Mouse (Mus musculus) heart, adult 2 months (tissue): Measurements from ENCODE around the gene Bcl2l12. TPM values are rescaled to one million over a fixed set of nuclear protein-coding genes. Genes with fewer than 3 reads are reported as not detected.

Source experiments
- DNase-seq, 2 experiments: peaks; one replicate each; pipeline ENCODE4 v3.0.0; 2021
- H3K27ac ChIP-seq: fragments of 200-600 bp; 2 replicates; pipeline ENCODE4 v1.8.1; 2022
- H3K27me3 ChIP-seq: fragments of 200-500 bp; 2 replicates; pipeline ENCODE4 v1.6.1; 2012; ENCODE audit warnings: mild to moderate bottlenecking, low read length, inconsistent platforms, mixed read lengths; ENCODE audit not compliant: control insufficient read depth, insufficient read depth
- H3K36me3 ChIP-seq: fragments of 200-500 bp; 2 replicates; pipeline ENCODE4 v1.6.1; 2012; ENCODE audit warnings: low read length, inconsistent platforms; ENCODE audit not compliant: control insufficient read depth, insufficient read depth
- H3K4me1 ChIP-seq: fragments of 200-500 bp; 2 replicates; pipeline ENCODE4 v1.6.1; 2011; ENCODE audit warnings: low read length; ENCODE audit not compliant: control insufficient read depth, insufficient read depth
- H3K4me3 ChIP-seq: fragments of 200-600 bp; 2 replicates; pipeline ENCODE4 v1.8.1; 2022
- H3K79me2 ChIP-seq: fragments of 200-500 bp; replicated peaks from 2 replicates; pipeline ENCODE4 v1.6.1; 2012; ENCODE audit warnings: mild to moderate bottlenecking, inconsistent platforms, low read length, moderate library complexity, mixed read lengths; ENCODE audit not compliant: control insufficient read depth, insufficient read depth
- H3K9ac ChIP-seq: fragments of 200-500 bp; 2 replicates; pipeline ENCODE4 v1.6.1; 2012; ENCODE audit warnings: low read depth, mild to moderate bottlenecking, control low read depth, inconsistent platforms, low read length, mixed read lengths
- CTCF ChIP-seq: fragments of 200-600 bp; IDR thresholded peaks from 2 replicates; pipeline ENCODE4 v1.8.1; 2022; ENCODE audit warnings: antibody characterized with exemption, mild to moderate bottlenecking, moderate library complexity
- EP300 ChIP-seq: fragments of 200-500 bp; IDR thresholded peaks from 2 replicates; pipeline ENCODE4 v1.6.1; 2011; ENCODE audit warnings: low read depth, low read length, control low read depth; ENCODE audit not compliant: insufficient read depth
- POLR2A ChIP-seq: fragments of 200-500 bp; IDR thresholded peaks from 2 replicates; pipeline ENCODE4 v1.6.1; 2011; ENCODE audit warnings: mild to moderate bottlenecking, low read depth, low read length, control low read depth; ENCODE audit not compliant: insufficient read depth
- WGBS: fragments of 180-500 bp; shearing (Covaris S2); methylation state at CpG from one replicate; pipeline ENCODE4 v1.1.7; 2018; 5-methylcytosine and 5-hydroxymethylcytosine counted together
- intact Hi-C: fragments of 180-260 bp; cut with DNase I; formaldehyde crosslinking; loops from one replicate; pipeline ENCODE4 v1.15.1; 2025
- polyA plus RNA-seq: library from polyadenylated mRNA; depleted of rRNA; stranded (reverse); fragments of >200 nt; gene quantifications from 2 replicates; pipeline ENCODE4 v1.2.3, GENCODE M21; 2012
- total RNA-seq, 2 experiments: library from RNA; stranded (reverse); gene quantifications; 2 replicates each; pipeline ENCODE4 v1.2.3; 2021

Bcl2l12 gene
- total and polyA plus RNA-seq, 3 experiments, result 9.5 to 19.2 (median 11.5) TPM

GRCm38 (mm10) chr7:45038411-45038810 lies 39.9 kb upstream of the Bcl2l12 start:
- Histone ChIP-seq H3K4me1 (no peaks in the 10 kb centered on the region), H3K27me3 (no peaks in the 10 kb centered on the region), H3K27ac (no peak overlapping the region), H3K36me3 (no peaks in the 10 kb centered on the region), H3K4me3 (no peak overlapping the region), H3K79me2 (peaks cover 2% of the 10 kb centered on the region; the same call in 1 of the 2 replicates), H3K9ac (no peak overlapping the region)
- intact Hi-C loops, result no loop called here
- TF ChIP-seq POLR2A (no peak), EP300 (no peak), CTCF (no peak)
- WGBS, result 97% methylated on average over 9 of the region's 9 CpGs
- no peak for DNase-seq

- Histone ChIP-seq H3K79me2 (peaks cover 2% of the 10 kb centered on the region; the same call in 1 of the 2 replicates), H3K36me3 (no peaks in the 10 kb centered on the region), H3K9ac (no peak overlapping the region), H3K4me1 (no peaks in the 10 kb centered on the region), H3K4me3 (no peak overlapping the region), H3K27me3 (no peaks in the 10 kb centered on the region), H3K27ac (no peak overlapping the region)
- DNase-seq, result peak; percentile 27 to 68
- WGBS, result 69% methylated on average over 7 of the region's 7 CpGs
- TF ChIP-seq EP300 (no peak), CTCF (peak; percentile 86)
- intact Hi-C loops, result no loop called here
Measured at GRCm38 (mm10) chr7:45037720-45038361, 39.3 kb upstream of the Bcl2l12 start.

- no peak overlapping the region for H3K27ac ChIP-seq
- no peak overlapping the region for H3K9ac ChIP-seq
- no peaks in the 10 kb centered on the region for H3K36me3 ChIP-seq
- intact Hi-C loops, result no loop called here
- peaks cover 2% of the 10 kb centered on the region; the same call in 1 of the 2 replicates for H3K79me2 ChIP-seq
- DNase-seq, result no peak
- no peaks in the 10 kb centered on the region for H3K27me3 ChIP-seq
- H3K4me1 ChIP-seq, result no peaks in the 10 kb centered on the region
- H3K4me3 ChIP-seq, result no peak overlapping the region
- TF ChIP-seq CTCF (no peak), POLR2A (no peak), EP300 (no peak)
- WGBS, result 84% methylated on average over 11 of the region's 11 CpGs
Measured at GRCm38 (mm10) chr7:45036702-45037101, 38.2 kb upstream of the Bcl2l12 start.

- H3K36me3 ChIP-seq, result no peaks in the 10 kb centered on the region
- no peak overlapping the region for H3K4me3 ChIP-seq
- H3K4me1 ChIP-seq, result no peaks in the 10 kb centered on the region
- TF ChIP-seq POLR2A, result no peak
- no peak for TF ChIP-seq EP300
- TF ChIP-seq CTCF, result no peak
- 77% methylated on average over 3 of the region's 3 CpGs for WGBS
- peaks cover 2% of the 10 kb centered on the region; the same call in 1 of the 2 replicates for H3K79me2 ChIP-seq
- H3K27ac ChIP-seq, result no peak overlapping the region
- intact Hi-C loops, result no loop called here
- no peaks in the 10 kb centered on the region for H3K27me3 ChIP-seq
- no peak overlapping the region for H3K9ac ChIP-seq
- no peak for DNase-seq
Measured at GRCm38 (mm10) chr7:45035631-45036030, 37.1 kb upstream of the Bcl2l12 start.

- Histone ChIP-seq H3K27me3 (no peaks in the 10 kb centered on the region), H3K36me3 (no peaks in the 10 kb centered on the region), H3K4me3 (no peak overlapping the region), H3K4me1 (no peaks in the 10 kb centered on the region), H3K27ac (no peak overlapping the region), H3K79me2 (peaks cover 2% of the 10 kb centered on the region; the same call in 1 of the 2 replicates), H3K9ac (no peak overlapping the region)
- 93% methylated on average over 19 of the region's 19 CpGs for WGBS
- intact Hi-C loops, result no loop called here
- TF ChIP-seq POLR2A, result no peak
- no peak for TF ChIP-seq CTCF
- TF ChIP-seq EP300, result no peak
- DNase-seq, result peak in 1 of 2 experiments; percentile 2
Measured at GRCm38 (mm10) chr7:45033722-45034359, 35.3 kb upstream of the Bcl2l12 start.

- H3K4me1 ChIP-seq, result no peaks in the 10 kb centered on the region; the same call in 1 of the 2 replicates
- no peak overlapping the region for H3K27ac ChIP-seq
- no peaks in the 10 kb centered on the region for H3K79me2 ChIP-seq
- intact Hi-C loops, result loop anchor here (2.0 kb wide), 1 partner anchor 20 kb away; no protein-coding TSS in a partner anchor
- DNase-seq, result no peak
- H3K36me3 ChIP-seq, result no peaks in the 10 kb centered on the region
- TF ChIP-seq EP300 (no peak), POLR2A (no peak), CTCF (no peak)
- H3K4me3 ChIP-seq, result no peak overlapping the region
- WGBS, result 95% methylated on average over 8 of the region's 8 CpGs
- H3K9ac ChIP-seq, result no peak overlapping the region
- H3K27me3 ChIP-seq, result no peaks in the 10 kb centered on the region
Measured at GRCm38 (mm10) chr7:45030857-45031256, 32.3 kb upstream of the Bcl2l12 start.
